Mouse (Mus musculus): ENCODE measurements around the gene Rab34.

The Rab34 gene

DNA sequence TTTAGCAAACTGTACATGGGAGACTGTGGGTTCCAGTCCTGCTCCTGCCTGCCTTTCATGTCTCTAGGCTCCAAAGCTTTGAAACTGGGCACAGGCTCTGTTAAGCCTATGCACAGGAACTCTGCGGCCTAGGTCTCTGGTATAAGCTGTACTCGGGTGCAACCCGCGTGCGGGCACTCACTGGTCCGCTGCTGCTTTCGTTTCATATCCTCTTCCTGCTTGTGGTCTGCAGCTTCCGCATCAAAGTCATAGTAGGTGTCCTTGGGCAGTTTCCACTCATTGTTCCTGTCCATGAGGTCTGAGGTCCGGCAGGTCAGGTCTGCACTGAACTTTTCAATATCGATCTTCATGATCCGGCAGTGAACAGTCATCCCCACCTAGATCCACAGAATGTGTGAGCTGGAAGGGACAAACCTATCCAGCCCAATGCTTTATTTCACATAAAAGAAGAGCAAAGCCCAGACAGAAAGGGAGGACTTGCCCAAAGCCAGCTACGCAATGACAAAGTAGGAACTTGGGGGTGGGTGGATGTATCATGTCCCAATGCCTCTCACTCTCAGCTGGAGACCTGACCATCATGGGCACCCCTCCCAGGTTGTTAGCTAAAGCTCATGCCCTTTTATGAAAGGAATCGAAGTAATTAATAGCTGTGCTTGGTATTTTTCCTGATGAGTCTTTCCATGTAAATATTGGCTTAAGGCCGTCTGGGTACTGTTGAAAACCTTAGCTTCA, 25.0 kb downstream of the Rab34 start:
- no peak for DNase-seq (ENCODE audit: low spot score in 2 of 2)

DNA sequence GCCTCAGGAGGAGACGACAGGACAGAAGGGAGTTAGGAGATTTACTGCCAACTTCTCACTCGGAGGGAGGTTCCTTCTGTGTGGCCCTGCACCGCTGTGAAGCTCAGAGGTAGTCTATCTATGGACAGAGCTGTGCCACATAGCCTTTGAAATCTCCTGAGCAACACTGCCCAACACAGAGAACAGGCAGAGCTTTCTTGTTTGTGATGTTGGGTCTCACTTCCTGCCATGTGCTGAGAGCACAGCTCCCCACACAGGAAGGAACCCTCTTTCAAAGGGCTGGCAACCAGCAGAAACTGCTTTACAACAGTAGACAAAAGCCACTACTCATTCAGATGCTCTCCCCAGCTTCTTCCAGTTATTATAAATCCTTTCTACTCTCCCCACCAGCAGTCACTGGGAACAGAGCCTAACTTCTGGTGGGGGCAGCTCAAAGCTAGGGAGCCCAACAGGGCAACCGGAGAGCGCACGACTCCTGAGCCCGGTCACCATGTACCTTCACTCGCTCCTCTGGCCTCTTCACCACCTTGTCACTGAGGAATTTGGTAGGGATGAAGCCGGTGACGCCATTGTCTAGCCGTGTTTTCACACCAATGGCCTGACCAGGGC, 27.6 kb downstream of the Rab34 start:
- DNase-seq (ENCODE audit: low spot score in 2 of 2): no peak

DNA sequence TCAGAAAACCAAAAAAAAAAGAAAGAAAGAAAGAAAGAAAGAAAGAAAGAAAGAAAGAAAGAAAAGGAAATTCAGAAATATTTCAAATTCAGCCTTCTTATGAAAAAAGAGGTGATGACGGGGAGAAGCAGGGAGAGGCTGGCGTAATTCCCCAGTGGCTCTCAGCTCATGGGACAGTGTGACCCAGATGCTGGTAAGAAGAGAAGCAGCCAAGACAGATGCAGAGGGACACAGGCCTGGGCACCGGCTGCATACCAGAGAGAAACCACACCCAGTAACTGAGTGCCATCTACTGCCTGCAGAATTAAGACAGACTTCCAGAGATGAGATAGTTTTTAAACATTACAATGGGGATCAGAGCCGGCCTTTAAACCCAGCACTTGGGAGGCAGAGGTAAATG, 35.4 kb downstream of the Rab34 start:
- DNase-seq (ENCODE audit: low spot score in 2 of 2): no peak

DNA sequence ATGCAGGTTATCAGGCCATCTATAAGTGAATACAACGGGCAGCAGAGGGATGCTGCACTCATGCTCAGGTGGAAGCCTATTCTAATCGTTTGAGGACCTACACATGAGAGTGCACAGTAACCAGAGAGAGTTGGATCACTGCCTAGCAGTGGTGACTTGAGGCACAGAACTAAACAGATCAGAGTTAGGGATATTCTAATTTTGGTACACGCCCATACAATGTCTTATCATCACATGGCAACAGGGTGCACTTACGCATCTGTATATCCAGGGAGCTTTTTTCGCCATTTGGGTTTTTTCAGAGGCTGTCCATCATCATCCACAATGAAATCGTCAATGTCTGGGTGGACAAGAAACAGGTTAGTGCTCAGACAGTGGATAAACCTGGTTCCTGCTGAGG, 43.3 kb downstream of the Rab34 start:
- DNase-seq (ENCODE audit: low spot score in 2 of 2): no peak

DNA sequence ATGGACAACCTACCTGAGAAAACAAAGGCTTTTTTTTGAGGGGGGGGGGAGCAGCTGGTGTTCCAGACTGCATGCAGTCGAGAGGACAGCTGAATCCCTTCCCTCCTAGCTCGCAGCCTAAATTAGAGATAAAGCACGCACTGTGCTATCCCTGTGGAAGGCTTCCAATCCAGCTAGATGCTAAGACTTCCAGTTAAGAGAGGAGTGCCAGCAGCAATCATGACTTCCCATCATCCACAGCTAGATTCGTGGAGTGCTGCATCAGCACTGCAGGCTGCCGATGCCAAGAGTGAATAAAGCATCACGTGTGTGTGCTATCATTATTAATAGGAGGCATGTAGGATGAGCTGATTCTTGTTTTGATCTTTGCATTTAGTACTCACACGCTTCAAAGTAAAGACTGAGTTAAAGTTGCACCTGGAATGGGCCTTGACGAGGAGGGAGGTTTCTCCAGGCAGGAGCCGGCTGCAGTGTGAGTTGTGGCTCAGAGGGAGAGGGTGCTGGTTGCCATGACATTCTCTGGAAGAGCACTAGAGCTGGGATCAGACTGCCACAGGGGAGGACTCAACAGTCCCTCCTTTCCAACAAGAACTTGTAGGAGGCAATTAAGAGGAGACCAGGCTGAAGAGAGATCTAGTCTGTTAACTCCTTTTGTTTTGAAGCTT, 52.1 kb downstream of the Rab34 start:
- peak in 1 of 2 experiments; percentile 26 for DNase-seq (ENCODE audit: low spot score in 2 of 2)
